Mouse (Mus musculus) lung, adult 2 months (tissue): ENCODE results near the gene Cd81.

ENCODE experiments used
- CTCF ChIP-seq: fragments of 200-500 bp; IDR thresholded peaks from 2 replicates; pipeline ENCODE4 v1.5.1; 2011; ENCODE audit warnings: mild to moderate bottlenecking, low read length, control low read depth; ENCODE audit not compliant: insufficient read depth
- POLR2A ChIP-seq: fragments of 200-500 bp; IDR thresholded peaks from 2 replicates; pipeline ENCODE4 v1.6.1; 2011; ENCODE audit warnings: low read depth, mild to moderate bottlenecking, control low read depth, low read length, borderline replicate concordance; ENCODE audit errors: extremely low read depth

GRCm38 (mm10) chr7:143094592-143095553 lies 42.3 kb downstream of the Cd81 start, which contains the start of gene Trpm5:
- TF ChIP-seq CTCF (peak; percentile 86), POLR2A (no peak)
